Mouse (Mus musculus) ES-E14 (cell line): Measurements from ENCODE around the gene Olfr124. TPM values are rescaled to one million over a fixed set of nuclear protein-coding genes. Genes with fewer than 3 reads are reported as not detected.

Source experiments
- DNase-seq: peaks from one replicate; pipeline ENCODE4 v3.0.0-alpha.2; 2013; ENCODE audit warnings: low read depth, low spot score
- H3K27ac ChIP-seq: 2 replicates; pipeline ENCODE4 v1.5.1; 2012; ENCODE audit warnings: low read depth, mild to moderate bottlenecking, low read length, moderate library complexity, mixed read lengths; ENCODE audit not compliant: poor library complexity, insufficient read depth, severe bottlenecking
- H3K36me3 ChIP-seq: 2 replicates; pipeline ENCODE4 v1.6.1; 2012; ENCODE audit warnings: mild to moderate bottlenecking, low read length, moderate library complexity, mixed read lengths; ENCODE audit not compliant: control insufficient read depth, poor library complexity, insufficient read depth, severe bottlenecking
- H3K4me1 ChIP-seq, 2 experiments: fragments of 150-350 bp in 1 of 2; sonication (generic) in 1 of 2; 2 replicates each; pipeline ENCODE4 v1.6.1; 2012; ENCODE audit warnings: low read length in 2 of 2, mild to moderate bottlenecking in 1 of 2, mixed read lengths in 1 of 2; ENCODE audit not compliant: control insufficient read depth in 2 of 2, insufficient read depth in 2 of 2, poor library complexity in 1 of 2
- H3K4me3 ChIP-seq, 2 experiments: fragments of 150-350 bp in 1 of 2; sonication (generic) in 1 of 2; 2 replicates each; pipeline ENCODE4 v1.5.1; 2012; ENCODE audit warnings: low read length in 2 of 2, low read depth in 1 of 2, mild to moderate bottlenecking in 1 of 2, mixed read lengths in 1 of 2; ENCODE audit not compliant: insufficient read depth in 1 of 2, poor library complexity in 1 of 2, severe bottlenecking in 1 of 2
- H3K9ac ChIP-seq: 2 replicates; pipeline ENCODE4 v1.6.1; 2012; ENCODE audit warnings: low read depth, mild to moderate bottlenecking, low read length, mixed read lengths; ENCODE audit not compliant: poor library complexity, insufficient read depth, severe bottlenecking
- H3K9me3 ChIP-seq: fragments of 150-350 bp; sonication (generic); 2 replicates; pipeline ENCODE4 v1.6.1; 2012; ENCODE audit warnings: low read depth, mild to moderate bottlenecking, low read length; ENCODE audit not compliant: control insufficient read depth, insufficient read depth
- CHD2 ChIP-seq: IDR thresholded peaks from 2 replicates; pipeline ENCODE4 v1.6.1; 2014; ENCODE audit warnings: mild to moderate bottlenecking, low read depth, low read length, inconsistent platforms
- HCFC1 ChIP-seq: IDR thresholded peaks from 2 replicates; pipeline ENCODE4 v1.6.1; 2012; ENCODE audit warnings: low read length, inconsistent platforms, borderline replicate concordance; ENCODE audit not compliant: insufficient read depth
- MAFK ChIP-seq: IDR thresholded peaks from 2 replicates; pipeline ENCODE4 v1.6.1; 2014; ENCODE audit warnings: mild to moderate bottlenecking, low read depth, low read length, inconsistent platforms; ENCODE audit not compliant: insufficient read depth
- ZC3H11A ChIP-seq: IDR thresholded peaks from 2 replicates; pipeline ENCODE4 v1.6.1; 2012; ENCODE audit warnings: low read depth, mild to moderate bottlenecking, inconsistent platforms, low read length, borderline replicate concordance
- ZNF384 ChIP-seq: IDR thresholded peaks from 2 replicates; pipeline ENCODE4 v1.6.1; 2012; ENCODE audit warnings: low read depth, low read length, inconsistent platforms
- in situ Hi-C, 2 experiments: fragments of 600-800 bp; cut with MboI; formaldehyde crosslinking; loops; one replicate each; pipeline ENCODE4 v1.15.1; 2025; ENCODE audit warnings: low sequenced_read_pairs in 2 of 2, inconsistent platforms in 1 of 2; ENCODE audit not compliant: unreplicated experiment in 2 of 2
- total RNA-seq: library from RNA; depleted of rRNA; stranded (reverse); fragments of 300-350 nt; gene quantifications from 2 replicates; pipeline ENCODE4 v1.2.3, GENCODE M21; 2012; rRNA removed

Olfr124 gene
- total RNA-seq, 1 experiment = not detected

- in situ Hi-C loops = no loop called here
These were observed 47.5 kb downstream of the Olfr124 start, which contains the start of gene Olfr126 for GRCm38 (mm10) chr17:37847183-37847582. Gene Olfr126 (plus strand): TSS chr17:37847483.

More at GRCm38 (mm10) chr17:37847183-37847582, 47.5 kb downstream of the Olfr124 start, which contains the start of gene Olfr126:
- TF ChIP-seq MAFK (no peak), HCFC1 (no peak), CHD2 (no peak), ZNF384 (no peak), ZC3H11A (no peak)
- Histone ChIP-seq H3K36me3 (no peaks in the 10 kb centered on the region), H3K9ac (no peak within 1 kb of the TSS), H3K4me1 (no peaks in the 10 kb centered on the region), H3K9me3 (no peaks in the 10 kb centered on the region), H3K4me3 (no peak within 1 kb of the TSS), H3K27ac (no peak within 1 kb of the TSS)
- DNase-seq = no peak

Other genes with a start within 250 kb of the Olfr124 start
- gene Olfr112, start 230.4 kb upstream of the Olfr124 start, total RNA-seq = not detected in 2 replicates
- gene Olfr113, start 222.2 kb upstream of the Olfr124 start, total RNA-seq = not detected in 2 replicates
- gene Olfr114, start 207.1 kb upstream of the Olfr124 start, total RNA-seq = not detected in 2 replicates
- gene Olfr115, start 172.8 kb upstream of the Olfr124 start, total RNA-seq = not detected in 2 replicates
- not detected in 2 replicates for gene Olfr116, start 172.7 kb upstream of the Olfr124 start, total RNA-seq
- gene Olfr117, start 136.1 kb upstream of the Olfr124 start, total RNA-seq = not detected in 2 replicates
- gene Olfr118, start 132.9 kb upstream of the Olfr124 start, total RNA-seq = 0.13 and 0.16 TPM in 2 replicates
- gene Olfr119, start 103.3 kb upstream of the Olfr124 start, total RNA-seq = not detected in 2 replicates
- gene Olfr120, start 78.1 kb upstream of the Olfr124 start, total RNA-seq = not detected in 2 replicates
- not detected in 2 replicates for gene Olfr121, start 51.0 kb upstream of the Olfr124 start, total RNA-seq
- gene Olfr122, start 31.3 kb upstream of the Olfr124 start, total RNA-seq = not detected in 2 replicates
- gene Olfr123, start 6.4 kb upstream of the Olfr124 start, total RNA-seq = not detected in 2 replicates
- gene Olfr125, start 33.1 kb downstream of the Olfr124 start, total RNA-seq = not detected in 2 replicates
- not detected in 2 replicates for gene Olfr126, start 47.6 kb downstream of the Olfr124 start, total RNA-seq
- gene Olfr127, start 100.5 kb downstream of the Olfr124 start, total RNA-seq = not detected in 2 replicates
- not detected in 2 replicates for gene Olfr128, start 120.7 kb downstream of the Olfr124 start, total RNA-seq
- gene Olfr761, start 153.2 kb downstream of the Olfr124 start, total RNA-seq = not detected in 2 replicates